Mouse (Mus musculus): ENCODE results near the gene Lgals2. TPM values are rescaled to one million over a fixed set of nuclear protein-coding genes. Genes with fewer than 3 reads are reported as not detected.
"Not testable (repeated sequence)": the region's sequence is repeated elsewhere in the genome, so short reads cannot be mapped to it uniquely, and the experiment has no call there.

Lgals2 gene
- polyA plus RNA-seq, 1 experiment from 2014 or later = not detected

DNA sequence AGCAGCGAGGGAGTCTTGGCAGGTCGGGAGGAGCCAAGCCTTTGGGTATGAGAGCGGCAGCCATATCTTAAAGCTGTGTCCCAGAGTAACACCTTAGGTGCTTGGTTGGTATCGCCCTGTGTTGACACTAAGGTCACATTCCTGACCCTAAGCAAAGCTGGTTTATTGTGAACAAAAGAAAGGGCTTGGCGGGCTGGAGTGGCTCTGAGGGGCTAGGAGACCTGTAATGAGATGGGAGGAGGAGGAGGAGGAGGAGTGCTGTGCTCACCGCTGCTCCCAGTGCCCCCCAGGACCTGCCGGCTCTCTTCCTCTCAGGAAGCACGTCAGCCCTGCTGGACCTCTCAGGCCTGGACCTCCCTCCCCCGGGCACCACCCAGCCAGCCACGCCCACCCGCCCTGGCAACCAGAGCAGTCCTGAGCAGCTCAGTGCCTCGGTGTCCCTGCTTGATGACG, 34.1 kb upstream of the Lgals2 start:
- peaks cover 21% of the 10 kb centered on the region for H3K4me1 ChIP-seq
- H3K9me3 ChIP-seq (replicated peaks) = no peaks in the 10 kb centered on the region
- no peaks in the 10 kb centered on the region for H3K27me3 ChIP-seq
- no peak for ATAC-seq (ENCODE audit: low FRiP score)
- no peak overlapping the region for H3K4me2 ChIP-seq (replicated peaks)
- peaks cover 93% of the 10 kb centered on the region for H3K36me3 ChIP-seq
- H3K27ac ChIP-seq = 0 out of 2 replicates have a peak overlapping the region, but pooled peaks have one; percentile 7
- WGBS = 36% methylated on average over 13 of the region's 13 CpGs
- H3K4me3 ChIP-seq = no peak overlapping the region
- H3K9ac ChIP-seq = peak overlapping the region; percentile 9; the same call in 1 of the 2 replicates

DNA sequence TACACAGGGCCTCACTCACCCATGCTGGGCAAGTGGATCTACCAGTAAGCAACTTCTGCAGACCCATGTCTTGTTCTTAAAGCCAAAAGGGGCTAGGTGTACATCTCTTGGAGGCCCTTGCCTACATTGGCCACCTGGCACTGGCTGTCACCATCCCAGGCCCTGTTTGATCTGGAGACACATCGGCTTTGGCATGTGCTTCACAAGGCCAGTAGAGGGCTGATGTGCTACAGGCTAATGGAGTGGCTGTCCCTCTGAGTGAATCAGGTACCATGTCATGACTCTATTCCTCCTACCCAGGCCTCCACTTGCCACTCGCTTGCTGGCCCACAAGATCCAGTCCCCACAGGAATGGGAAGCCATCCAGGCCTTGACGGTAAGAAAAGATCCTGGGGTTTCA, 26.5 kb upstream of the Lgals2 start:
- no peak overlapping the region for H3K4me3 ChIP-seq
- ATAC-seq (ENCODE audit: low FRiP score) = no peak
- H3K9ac ChIP-seq = no peak overlapping the region
- no peak overlapping the region for H3K27ac ChIP-seq
- H3K36me3 ChIP-seq = peaks cover 65% of the 10 kb centered on the region
- H3K27me3 ChIP-seq = no peaks in the 10 kb centered on the region
- peaks cover 17% of the 10 kb centered on the region for H3K4me1 ChIP-seq
- no peak overlapping the region for H3K4me2 ChIP-seq (replicated peaks)
- H3K9me3 ChIP-seq (replicated peaks) = no peaks in the 10 kb centered on the region
- 92% methylated on average over 3 of the region's 3 CpGs for WGBS

DNA sequence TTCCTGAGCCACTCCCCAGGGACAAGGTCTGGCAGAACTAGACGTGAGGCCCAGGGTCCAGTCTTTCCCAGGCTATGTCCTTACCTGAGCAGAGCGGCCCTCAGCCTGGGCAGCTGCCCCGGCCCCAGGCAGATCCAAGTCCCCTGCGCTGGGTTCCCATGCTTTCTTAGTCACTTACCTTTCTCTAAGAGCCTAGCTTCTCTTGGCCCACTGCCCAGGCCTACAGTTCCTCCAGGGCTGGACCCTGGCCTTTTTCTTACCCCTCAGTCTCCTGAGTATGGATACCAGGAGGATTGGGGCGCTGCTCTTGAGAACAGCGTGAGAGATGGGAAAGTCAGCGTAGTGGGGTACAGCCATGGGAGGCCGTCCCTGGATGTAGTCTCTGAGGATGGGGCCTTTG, 25.1 kb upstream of the Lgals2 start:
- peaks cover 51% of the 10 kb centered on the region for H3K36me3 ChIP-seq
- no peak for ATAC-seq (ENCODE audit: low FRiP score)
- H3K27ac ChIP-seq = no peak overlapping the region
- H3K9ac ChIP-seq = no peak overlapping the region; the same call in 1 of the 2 replicates
- no peak overlapping the region for H3K4me3 ChIP-seq
- peaks cover 29% of the 10 kb centered on the region for H3K4me1 ChIP-seq
- no peaks in the 10 kb centered on the region for H3K9me3 ChIP-seq (replicated peaks)
- no peak overlapping the region for H3K4me2 ChIP-seq (replicated peaks)
- no peaks in the 10 kb centered on the region for H3K27me3 ChIP-seq
- 94% methylated on average over 8 of the region's 8 CpGs for WGBS

DNA sequence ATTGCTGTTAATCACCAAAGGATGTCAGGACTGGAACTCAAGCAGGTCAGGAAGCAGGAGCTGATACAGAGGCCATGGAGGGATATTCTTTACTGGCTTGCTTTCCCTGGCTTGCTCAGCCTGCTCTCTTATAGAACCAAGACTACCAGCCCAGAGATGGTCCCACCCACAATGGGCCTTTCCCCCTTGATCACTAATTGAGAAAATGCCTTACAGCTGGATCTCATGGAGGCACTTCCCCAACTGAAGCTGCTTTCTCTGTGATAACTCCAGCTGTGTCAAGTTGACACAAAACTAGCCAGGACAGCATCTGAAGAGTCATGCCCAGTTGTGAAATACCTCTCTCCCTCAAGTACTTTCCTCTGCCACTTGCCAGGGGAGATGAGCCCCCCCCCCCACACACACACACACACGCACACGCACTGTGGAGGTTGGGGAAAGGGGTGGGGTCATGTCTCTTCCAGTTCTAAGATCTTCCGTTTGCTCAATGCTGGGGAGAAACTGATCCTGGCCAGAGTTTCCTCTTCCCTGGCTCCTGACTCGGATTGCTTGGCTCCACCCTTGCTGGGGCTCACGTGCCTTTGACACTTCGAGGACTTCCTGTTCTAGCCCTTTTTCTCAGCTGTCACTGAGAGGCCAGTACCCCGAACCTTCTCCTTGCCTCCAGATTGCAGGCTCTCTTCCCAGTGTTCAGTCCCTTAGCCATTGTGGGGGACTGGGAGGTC, 23.6 kb upstream of the Lgals2 start:
- Histone ChIP-seq H3K9ac (0 out of 2 replicates have a peak overlapping the region, but pooled peaks have one; percentile 13), H3K4me1 (peaks cover 29% of the 10 kb centered on the region), H3K36me3 (peaks cover 38% of the 10 kb centered on the region), H3K4me2 (replicated peaks) (0 out of 2 replicates have a peak overlapping the region, but pooled peaks have one; percentile 90)
- H3K9me3 ChIP-seq (replicated peaks); H3K27ac ChIP-seq; H3K4me3 ChIP-seq; ATAC-seq (ENCODE audit: low FRiP score); H3K27me3 ChIP-seq: not testable (repeated sequence)
- WGBS = 60% methylated on average over 7 of the region's 7 CpGs

DNA sequence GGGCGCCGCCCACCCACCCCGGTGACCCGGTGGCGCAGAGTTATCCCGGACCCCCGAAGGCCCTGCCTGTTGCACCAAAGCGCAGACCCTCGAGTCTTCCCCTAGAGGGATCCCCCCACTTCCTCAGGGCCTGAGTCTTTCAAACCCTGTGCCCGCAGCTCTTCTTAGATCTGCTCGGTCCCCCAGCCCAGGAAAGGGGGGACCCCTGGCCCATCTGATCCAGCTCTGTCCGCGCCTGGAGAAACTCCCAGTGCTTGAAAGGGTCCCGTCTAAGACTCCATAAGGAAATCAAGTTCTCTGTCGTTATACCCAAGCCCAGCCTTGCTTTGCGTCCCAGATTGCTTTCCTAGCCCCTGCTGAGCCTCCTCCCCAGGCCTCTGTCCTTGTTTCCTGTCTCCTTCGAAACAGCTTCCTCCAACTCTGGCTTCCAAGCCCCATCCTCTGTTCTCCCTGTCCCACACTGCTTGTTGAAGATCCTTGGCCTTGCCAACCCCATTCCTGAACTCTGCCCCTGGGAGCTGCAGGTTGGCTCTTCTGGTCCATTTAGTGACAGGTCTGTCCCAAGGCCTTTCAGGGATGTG, 22.6 kb upstream of the Lgals2 start:
- Histone ChIP-seq H3K36me3 (peaks cover 28% of the 10 kb centered on the region), H3K9me3 (replicated peaks) (no peaks in the 10 kb centered on the region), H3K27me3 (no peaks in the 10 kb centered on the region), H3K9ac (peak overlapping the region; percentile 79), H3K27ac (peak overlapping the region; percentile 98), H3K4me1 (peaks cover 29% of the 10 kb centered on the region), H3K4me3 (peak overlapping the region; percentile 76), H3K4me2 (replicated peaks) (peak overlapping the region; percentile 90)
- under 1% methylated on average over 16 of the region's 17 CpGs for WGBS
- ATAC-seq (ENCODE audit: low FRiP score) = no peak; the same call in 1 of the 2 replicates

DNA sequence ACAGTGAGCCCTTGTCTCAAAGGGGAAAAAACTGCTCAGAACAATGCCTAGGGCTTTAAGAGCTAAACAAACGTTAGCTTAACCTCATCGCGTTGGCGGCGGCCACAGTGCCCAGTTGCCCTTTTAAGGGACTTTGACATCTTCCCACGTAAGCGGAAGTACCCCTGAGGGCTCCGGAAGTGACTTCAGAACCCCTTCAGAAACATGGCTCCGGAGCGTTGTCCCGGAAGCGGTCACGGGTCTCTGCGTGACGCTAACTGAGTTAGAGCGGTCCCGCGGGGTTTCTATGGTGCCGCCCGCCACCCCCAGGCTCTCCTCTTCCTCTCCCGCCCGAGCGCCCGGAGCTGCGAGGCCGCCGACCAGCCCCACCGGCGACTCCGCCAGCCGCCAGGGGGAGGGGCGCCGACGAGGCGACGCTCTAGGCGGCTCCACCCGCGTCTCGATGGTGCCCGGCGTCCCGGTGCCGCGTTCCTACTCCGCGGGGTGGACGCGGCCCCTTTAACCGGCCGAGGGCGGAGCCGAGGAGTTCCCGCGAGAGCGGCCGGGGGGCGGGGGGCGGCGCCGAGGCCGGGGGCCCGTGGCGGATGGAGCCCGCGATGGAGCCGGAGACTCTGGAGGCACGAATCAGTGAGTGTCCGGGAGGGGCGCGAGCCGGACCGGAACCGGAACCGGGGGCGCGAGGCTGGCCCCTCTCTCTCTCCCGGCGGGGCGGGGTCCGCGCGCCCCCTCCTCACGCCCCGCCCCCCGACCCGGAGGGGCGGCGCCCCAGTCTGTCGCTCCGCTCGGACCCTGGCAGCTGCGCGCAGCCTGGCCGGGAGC, 21.9 kb upstream of the Lgals2 start, which contains the start of gene Gga1:
Gene Gga1, plus strand, starts transcription at position 200 of the 819 bp plus-strand sequence.
- under 1% methylated on average over 76 of the region's 95 CpGs for WGBS
- Histone ChIP-seq H3K9me3 (replicated peaks) (no peaks in the 10 kb centered on the region), H3K4me3 (peak within 1 kb of the TSS; percentile 76), H3K4me2 (replicated peaks) (peak within 1 kb of the TSS; percentile 90), H3K27me3 (no peaks in the 10 kb centered on the region), H3K4me1 (peaks cover 29% of the 10 kb centered on the region), H3K36me3 (peaks cover 21% of the 10 kb centered on the region), H3K27ac (peak within 1 kb of the TSS; percentile 98), H3K9ac (peak within 1 kb of the TSS; percentile 79)
- ATAC-seq (ENCODE audit: low FRiP score) = peak; percentile 93

DNA sequence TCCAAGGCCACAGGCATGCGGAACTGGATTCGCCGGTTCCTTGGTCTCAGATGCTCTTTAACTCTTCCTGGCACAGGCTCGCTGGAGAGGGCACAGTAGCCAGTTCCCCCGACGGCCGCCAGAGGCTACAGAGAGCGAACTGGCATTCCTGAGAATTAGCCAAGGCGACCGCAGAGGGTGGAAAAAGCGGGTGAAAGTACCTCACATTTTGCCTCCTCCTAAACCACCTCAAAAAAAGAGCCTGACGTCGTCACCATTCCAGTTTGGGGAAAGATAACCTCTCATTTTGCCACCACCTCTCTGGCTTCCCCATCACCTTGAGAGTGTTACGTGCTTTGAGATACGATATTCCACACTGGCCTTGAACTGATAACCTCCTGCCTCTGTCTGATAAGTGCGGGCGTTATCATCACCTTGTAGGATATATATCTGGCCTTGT, 20.9 kb upstream of the Lgals2 start:
- peak; percentile 27; the same call in 1 of the 2 replicates for ATAC-seq (ENCODE audit: low FRiP score)
- WGBS = 3% methylated on average over 17 of the region's 17 CpGs
- Histone ChIP-seq H3K9me3 (replicated peaks) (no peaks in the 10 kb centered on the region), H3K4me1 (peaks cover 29% of the 10 kb centered on the region), H3K27ac (peak overlapping the region; percentile 98), H3K4me3 (peak overlapping the region; percentile 76), H3K4me2 (replicated peaks) (peak overlapping the region; percentile 90), H3K36me3 (peaks cover 12% of the 10 kb centered on the region), H3K27me3 (no peaks in the 10 kb centered on the region), H3K9ac (peak overlapping the region; percentile 79)

DNA sequence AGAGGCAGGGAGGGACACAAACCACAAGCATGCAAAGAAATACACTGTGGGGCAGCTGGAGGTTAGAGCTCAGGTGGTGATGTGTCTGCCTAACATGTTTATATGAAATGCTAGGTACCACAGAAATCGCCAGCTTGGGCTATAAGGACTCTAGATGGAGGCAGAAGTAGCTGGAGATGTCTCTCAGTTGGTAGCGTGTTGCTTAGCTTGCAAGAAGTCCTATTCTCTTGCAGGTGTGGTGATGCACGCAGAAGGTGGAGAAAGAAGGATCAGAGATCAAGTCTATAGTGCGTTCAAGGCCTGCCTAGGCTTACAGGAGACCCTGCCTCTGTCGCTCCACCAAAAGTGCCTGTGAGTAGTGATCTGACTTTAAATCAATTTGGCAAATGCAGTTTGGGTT, 20.2 kb upstream of the Lgals2 start:
- WGBS = 84% methylated on average over 5 of the region's 5 CpGs
- Histone ChIP-seq H3K4me3 (no peak overlapping the region), H3K4me2 (replicated peaks) (peak overlapping the region; percentile 90), H3K4me1 (peaks cover 29% of the 10 kb centered on the region), H3K9ac (no peak overlapping the region), H3K27ac (peak overlapping the region; percentile 98), H3K9me3 (replicated peaks) (no peaks in the 10 kb centered on the region), H3K27me3 (no peaks in the 10 kb centered on the region), H3K36me3 (peaks cover 5% of the 10 kb centered on the region; the same call in 1 of the 2 replicates)
- ATAC-seq (ENCODE audit: low FRiP score) = no peak

DNA sequence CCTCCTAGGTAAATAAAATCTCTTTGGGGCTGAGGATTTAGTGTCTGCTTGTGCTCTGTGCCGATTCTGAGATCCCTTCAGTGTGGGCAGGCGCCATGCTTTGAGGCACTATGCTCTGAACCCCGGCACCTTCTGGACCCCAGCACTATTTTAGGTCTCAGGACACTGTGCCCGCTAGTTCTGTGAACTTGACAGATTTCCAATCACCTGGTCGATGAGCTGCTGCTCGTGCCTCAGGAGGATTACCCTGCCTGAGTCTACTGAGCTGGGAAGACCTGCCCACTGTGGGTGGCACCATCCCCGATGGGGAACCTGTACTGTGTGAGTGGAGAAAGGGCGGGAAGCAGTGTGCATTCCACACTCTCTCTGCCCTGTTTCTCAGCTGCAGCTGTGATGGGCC, 19.7 kb upstream of the Lgals2 start:
- Histone ChIP-seq H3K27ac (peak overlapping the region; percentile 98; the same call in 1 of the 2 replicates), H3K9me3 (replicated peaks) (no peaks in the 10 kb centered on the region), H3K4me1 (peaks cover 29% of the 10 kb centered on the region), H3K36me3 (no peaks in the 10 kb centered on the region; the same call in 1 of the 2 replicates), H3K9ac (no peak overlapping the region), H3K4me3 (no peak overlapping the region), H3K27me3 (no peaks in the 10 kb centered on the region), H3K4me2 (replicated peaks) (no peak overlapping the region)
- no peak for ATAC-seq (ENCODE audit: low FRiP score)
- 80% methylated on average over 8 of the region's 8 CpGs for WGBS

DNA sequence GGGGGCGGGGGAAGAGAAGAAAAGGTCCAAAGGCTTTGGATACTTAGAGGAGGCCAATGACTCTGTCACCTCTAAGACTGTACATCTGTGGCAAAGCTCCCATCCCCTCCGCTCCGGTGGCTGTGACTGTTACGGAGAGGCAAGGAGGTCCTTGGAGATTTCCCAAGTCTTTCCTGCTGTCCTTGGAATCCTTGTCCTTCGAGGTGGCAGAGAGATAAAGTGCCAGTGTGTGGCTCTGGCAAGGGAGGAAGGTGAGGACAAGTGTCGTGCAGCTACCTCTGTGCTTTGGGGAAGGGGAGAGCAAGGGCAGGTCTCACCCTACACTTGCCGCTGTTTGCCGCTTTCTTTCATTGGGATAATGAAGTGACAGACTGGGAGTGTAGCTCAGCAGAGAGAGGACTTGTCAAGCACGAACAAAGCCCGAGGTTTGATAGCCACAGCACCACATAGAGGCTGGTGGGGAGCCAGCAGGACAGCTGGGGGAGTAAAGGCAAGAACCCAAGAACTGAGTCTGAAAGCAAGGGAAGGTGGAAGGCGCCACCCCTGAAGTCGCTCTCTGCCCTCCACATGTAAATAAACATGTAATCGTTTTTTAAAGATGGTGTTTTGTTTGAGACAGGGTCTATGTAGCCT, 18.6 kb upstream of the Lgals2 start:
- Histone ChIP-seq H3K4me2 (replicated peaks) (no peak overlapping the region), H3K4me3 (no peak overlapping the region), H3K27ac (no peak overlapping the region), H3K9ac (no peak overlapping the region), H3K27me3 (no peaks in the 10 kb centered on the region), H3K36me3 (no peaks in the 10 kb centered on the region), H3K4me1 (peaks cover 22% of the 10 kb centered on the region), H3K9me3 (replicated peaks) (no peaks in the 10 kb centered on the region)
- 52% methylated on average over 13 of the region's 13 CpGs for WGBS
- ATAC-seq (ENCODE audit: low FRiP score) = no peak

DNA sequence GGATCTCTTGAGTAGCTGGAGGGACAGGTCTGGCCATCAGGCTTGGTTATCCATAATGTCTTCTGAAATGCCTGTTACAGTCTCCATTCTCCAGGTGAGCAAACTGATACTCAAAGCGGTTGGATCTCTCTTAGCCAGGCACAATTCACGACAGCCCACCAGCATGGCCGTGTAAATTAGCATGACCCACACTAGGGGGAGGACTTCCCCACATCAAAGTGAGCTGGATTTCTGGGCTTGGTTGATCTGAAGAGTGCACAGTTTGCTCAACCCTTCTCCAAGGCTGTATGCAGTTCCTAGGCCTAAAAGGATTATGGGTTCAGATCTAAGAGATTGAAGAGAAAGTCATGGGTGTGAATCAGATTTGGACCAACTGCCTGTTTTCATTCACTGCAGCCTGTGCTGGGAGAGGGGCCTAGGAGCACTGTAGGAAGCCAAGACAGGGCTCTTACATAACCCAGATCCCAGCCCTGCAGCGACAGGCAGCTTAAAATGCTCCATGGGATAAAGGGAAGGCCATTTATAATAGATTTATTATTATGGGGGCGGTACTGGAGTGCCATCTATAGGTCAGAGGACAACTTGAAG, 16.8 kb upstream of the Lgals2 start:
- Histone ChIP-seq H3K9me3 (replicated peaks) (no peaks in the 10 kb centered on the region), H3K4me1 (peaks cover 19% of the 10 kb centered on the region), H3K4me3 (no peak overlapping the region), H3K9ac (no peak overlapping the region), H3K27ac (no peak overlapping the region), H3K36me3 (no peaks in the 10 kb centered on the region), H3K27me3 (no peaks in the 10 kb centered on the region), H3K4me2 (replicated peaks) (no peak overlapping the region)
- ATAC-seq (ENCODE audit: low FRiP score) = no peak
- 58% methylated on average over 5 of the region's 5 CpGs for WGBS
